Mouse (Mus musculus): Measurements from ENCODE around the gene Rab20. TPM values are rescaled to one million over a fixed set of nuclear protein-coding genes. Genes with fewer than 3 reads are reported as not detected.
"Not testable (repeated sequence)": the region's sequence is repeated elsewhere in the genome, so short reads cannot be mapped to it uniquely, and the experiment has no call there.

Rab20 gene
- polyA plus RNA-seq, 1 experiment from 2014 or later, result 28.1 TPM

- Histone ChIP-seq H3K4me3 (peak overlapping the region; percentile 66), H3K27ac (replicated peaks) (peak overlapping the region; percentile 95), H3K27me3 (replicated peaks) (peaks cover 55% of the 10 kb centered on the region), H3K36me3 (no peaks in the 10 kb centered on the region), H3K4me1 (peaks cover 69% of the 10 kb centered on the region), H3K9me3 (no peaks in the 10 kb centered on the region), H3K4me2 (peak overlapping the region; percentile 96), H3K9ac (peak overlapping the region; percentile 89)
- no peak for ATAC-seq (ENCODE audit: extremely low read depth, insufficient number of reproducible peaks, low FRiP score, low TSS enrichment)
- 4% methylated on average over 23 of the region's 23 CpGs for WGBS
Observed at GRCm38 (mm10) chr8:11478807-11479527, 457 bp upstream of the Rab20 start.

GRCm38 (mm10) chr8:11477178-11477553 is 1.3 kb downstream of the Rab20 start:
- peak overlapping the region; percentile 66 for H3K4me3 ChIP-seq
- H3K9ac ChIP-seq, result peak overlapping the region; percentile 89
- peaks cover 83% of the 10 kb centered on the region for H3K4me1 ChIP-seq
- no peaks in the 10 kb centered on the region for H3K36me3 ChIP-seq
- no peak for ATAC-seq (ENCODE audit: extremely low read depth, insufficient number of reproducible peaks, low FRiP score, low TSS enrichment)
- H3K9me3 ChIP-seq, result no peaks in the 10 kb centered on the region
- 5% methylated on average over 9 of the region's 9 CpGs for WGBS
- H3K27me3 ChIP-seq (replicated peaks), result peaks cover 53% of the 10 kb centered on the region
- H3K4me2 ChIP-seq, result peak overlapping the region; percentile 96
- peak overlapping the region; percentile 95 for H3K27ac ChIP-seq (replicated peaks)

DNA sequence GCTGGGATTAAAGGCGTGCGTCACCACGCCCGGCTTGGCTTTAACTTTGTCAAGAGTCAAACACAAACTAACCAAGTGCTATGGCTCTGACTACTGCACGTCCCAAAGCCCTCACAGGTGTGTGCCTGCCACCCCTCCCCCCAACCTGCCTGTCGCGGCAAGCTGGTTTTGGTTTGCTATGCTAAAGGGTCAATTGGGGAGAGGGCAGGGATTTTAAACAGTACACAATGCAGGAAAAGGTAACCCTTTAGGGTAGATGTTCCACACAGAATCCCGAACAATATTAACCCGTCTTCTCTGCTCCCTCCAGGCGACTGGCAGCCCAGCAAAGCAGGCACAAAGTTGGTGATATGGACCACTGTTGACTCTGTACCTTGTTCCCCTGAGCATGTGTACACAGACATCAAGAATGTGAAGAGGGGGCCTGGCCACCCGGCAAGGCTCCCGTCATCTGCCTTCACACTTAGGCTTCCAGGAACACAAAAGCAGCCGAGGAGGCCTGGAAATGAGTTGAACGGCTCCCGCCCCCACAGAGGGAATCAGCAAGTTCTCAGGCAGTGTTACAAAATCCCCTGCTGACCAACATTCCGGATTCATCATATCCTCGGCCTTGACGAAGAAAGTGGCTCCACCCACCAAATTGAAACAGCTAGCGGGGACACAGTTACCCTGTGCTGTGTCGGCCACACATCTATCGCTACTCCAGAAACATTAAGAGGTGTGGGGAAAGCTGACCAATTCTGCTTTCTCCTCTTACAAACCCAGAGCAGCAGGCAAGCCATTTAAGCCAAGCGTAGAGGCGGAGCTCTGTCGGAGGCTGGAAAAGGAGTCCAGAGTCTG is 2.0 kb downstream of the Rab20 start:
- Histone ChIP-seq H3K4me1 (peaks cover 82% of the 10 kb centered on the region), H3K4me3 (peak overlapping the region; percentile 66), H3K27me3 (replicated peaks) (peaks cover 47% of the 10 kb centered on the region), H3K27ac (replicated peaks) (peak overlapping the region; percentile 95), H3K36me3 (no peaks in the 10 kb centered on the region), H3K9ac (peak overlapping the region; percentile 89), H3K9me3 (no peaks in the 10 kb centered on the region), H3K4me2 (peak overlapping the region; percentile 96)
- no peak for ATAC-seq (ENCODE audit: extremely low read depth, insufficient number of reproducible peaks, low FRiP score, low TSS enrichment)
- 9% methylated on average over 24 of the region's 24 CpGs for WGBS

DNA sequence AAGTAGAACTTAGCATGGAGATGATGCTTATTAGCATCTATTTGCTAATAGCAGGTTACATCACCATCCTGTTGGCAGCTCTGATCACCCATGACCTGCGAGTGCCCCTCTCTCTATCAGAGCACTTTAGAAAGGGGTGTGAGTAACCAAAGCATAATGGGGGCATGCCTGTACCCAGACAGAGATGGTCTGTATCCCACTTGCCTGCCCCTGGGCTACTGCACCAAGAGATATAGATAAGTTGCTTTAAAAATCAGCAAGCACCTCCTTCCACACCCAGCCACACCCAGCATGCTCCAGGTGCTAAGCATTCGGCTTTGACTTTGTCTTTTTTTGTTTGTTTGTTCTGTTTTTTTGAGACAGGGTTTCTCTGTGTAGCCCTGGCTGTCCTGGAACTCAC is 2.6 kb downstream of the Rab20 start:
- no peaks in the 10 kb centered on the region for H3K9me3 ChIP-seq
- H3K27me3 ChIP-seq (replicated peaks), result peaks cover 43% of the 10 kb centered on the region
- peak overlapping the region; percentile 89 for H3K9ac ChIP-seq
- no peak for ATAC-seq (ENCODE audit: extremely low read depth, insufficient number of reproducible peaks, low FRiP score, low TSS enrichment)
- H3K4me3 ChIP-seq, result peak overlapping the region; percentile 66
- peaks cover 85% of the 10 kb centered on the region for H3K4me1 ChIP-seq
- no peaks in the 10 kb centered on the region for H3K36me3 ChIP-seq
- peak overlapping the region; percentile 95 for H3K27ac ChIP-seq (replicated peaks)
- WGBS, result 21% methylated on average over 2 of the region's 2 CpGs
- peak overlapping the region; percentile 96 for H3K4me2 ChIP-seq

DNA sequence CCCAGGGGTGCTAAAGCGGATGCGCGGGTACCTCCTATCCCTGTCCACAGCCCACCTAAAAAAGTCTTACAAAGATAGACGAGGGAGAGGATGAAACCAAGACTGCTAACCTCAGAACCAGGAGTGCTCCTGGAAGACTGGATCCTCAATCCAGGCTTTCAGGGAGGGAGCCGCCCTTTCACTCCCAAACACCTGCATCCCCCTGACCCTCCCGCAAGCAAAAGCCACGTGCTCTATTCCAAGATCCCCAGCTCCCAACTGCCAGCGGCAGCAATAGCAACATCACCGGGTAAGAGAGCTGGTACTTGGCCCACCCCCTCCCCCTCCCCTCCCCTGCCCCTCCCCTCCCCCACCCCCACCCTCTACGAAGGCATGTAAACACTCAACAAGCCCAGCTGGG is 3.1 kb downstream of the Rab20 start:
- Histone ChIP-seq H3K4me2 (peak overlapping the region; percentile 96), H3K27me3 (replicated peaks) (peaks cover 38% of the 10 kb centered on the region), H3K9ac (peak overlapping the region; percentile 89), H3K27ac (replicated peaks) (peak overlapping the region; percentile 95), H3K4me1 (peaks cover 80% of the 10 kb centered on the region), H3K4me3 (peak overlapping the region; percentile 66), H3K36me3 (no peaks in the 10 kb centered on the region), H3K9me3 (no peaks in the 10 kb centered on the region)
- 12% methylated on average over 10 of the region's 10 CpGs for WGBS
- no peak for ATAC-seq (ENCODE audit: extremely low read depth, insufficient number of reproducible peaks, low FRiP score, low TSS enrichment)

DNA sequence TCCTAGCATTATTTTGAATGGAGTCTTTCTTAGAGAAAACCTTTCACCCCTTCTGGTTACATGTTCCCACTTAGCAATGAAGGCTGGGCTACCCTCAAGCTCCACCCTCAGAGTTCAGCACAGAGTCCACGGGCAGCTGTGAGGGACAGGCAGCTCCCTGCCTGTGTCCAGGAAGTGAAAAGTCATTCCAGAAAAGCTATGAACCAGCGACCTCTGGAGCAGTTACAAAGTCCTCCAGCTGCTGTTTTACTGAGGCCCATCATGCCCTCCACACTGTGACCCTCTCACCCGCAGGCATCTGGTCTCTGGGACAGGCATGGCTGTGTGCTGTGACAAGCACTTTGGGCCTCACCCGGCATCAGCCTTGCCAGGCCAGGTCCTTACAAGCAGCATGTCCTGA is 5.4 kb downstream of the Rab20 start:
- ATAC-seq (ENCODE audit: extremely low read depth, insufficient number of reproducible peaks, low FRiP score, low TSS enrichment), result no peak
- Histone ChIP-seq H3K9ac (peak overlapping the region; percentile 70), H3K27ac (replicated peaks) (peak overlapping the region; percentile 95), H3K36me3 (0 out of 2 replicates have a peak, but pooled peaks cover 4% of the 10 kb centered on the region), H3K4me1 (peaks cover 65% of the 10 kb centered on the region), H3K9me3 (no peaks in the 10 kb centered on the region), H3K4me2 (peak overlapping the region; percentile 96), H3K27me3 (replicated peaks) (peaks cover 24% of the 10 kb centered on the region), H3K4me3 (peak overlapping the region; percentile 15; the same call in 1 of the 2 replicates)
- 22% methylated on average over 4 of the region's 4 CpGs for WGBS

DNA sequence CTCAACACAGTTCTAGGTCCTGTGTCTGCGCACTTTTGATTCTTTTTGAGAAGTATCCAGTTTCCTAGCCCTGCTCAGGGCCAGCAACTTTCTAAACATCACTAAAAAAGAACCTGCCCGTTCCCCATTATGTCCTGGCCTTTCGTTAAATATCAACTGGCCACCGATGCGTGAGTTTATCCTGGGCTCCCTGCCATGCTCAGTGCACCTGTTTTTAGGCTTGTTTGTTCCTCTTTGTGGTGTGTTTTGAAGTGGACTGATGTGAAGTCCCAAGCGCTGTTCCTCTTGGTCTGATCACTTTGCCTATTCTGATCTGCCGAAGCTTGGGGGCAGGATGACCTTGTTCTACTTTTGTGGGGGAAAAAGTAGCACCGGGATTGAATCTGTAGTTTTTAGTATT is 7.2 kb downstream of the Rab20 start:
- no peak overlapping the region for H3K27ac ChIP-seq (replicated peaks)
- ATAC-seq (ENCODE audit: extremely low read depth, insufficient number of reproducible peaks, low FRiP score, low TSS enrichment), result no peak
- 55% methylated on average over 8 of the region's 8 CpGs for WGBS

DNA sequence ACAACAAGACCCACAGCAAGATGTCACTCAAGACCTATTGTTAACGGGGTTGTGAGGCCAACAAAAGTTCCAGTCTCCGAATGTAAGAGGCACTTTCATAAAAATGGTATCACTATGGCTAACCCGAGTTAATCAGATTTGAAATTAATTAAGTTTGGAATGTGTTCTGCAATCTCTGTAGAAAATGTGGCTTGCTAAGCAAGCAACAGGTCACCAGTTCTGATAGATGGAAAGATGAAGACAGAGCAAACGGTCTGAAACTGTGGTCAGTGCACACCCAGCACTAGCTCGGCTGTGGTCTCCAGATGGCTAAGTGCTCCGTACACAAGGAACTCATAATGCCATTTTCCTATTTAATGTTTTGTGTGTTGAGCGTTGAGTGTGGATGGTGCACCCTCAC is 7.8 kb downstream of the Rab20 start:
- Histone ChIP-seq H3K36me3 (peaks cover 13% of the 10 kb centered on the region), H3K4me2 (no peak overlapping the region), H3K9me3 (0 out of 2 replicates have a peak, but pooled peaks cover 4% of the 10 kb centered on the region), H3K9ac (peak overlapping the region; percentile 33; the same call in 1 of the 2 replicates), H3K27ac (replicated peaks) (no peak overlapping the region), H3K4me1 (peaks cover 48% of the 10 kb centered on the region), H3K27me3 (replicated peaks) (peaks cover 15% of the 10 kb centered on the region), H3K4me3 (no peak overlapping the region)
- 71% methylated on average over 7 of the region's 7 CpGs for WGBS
- ATAC-seq (ENCODE audit: extremely low read depth, insufficient number of reproducible peaks, low FRiP score, low TSS enrichment), result no peak

More for the DNA sequence above, 7.2 kb downstream of the Rab20 start:
- Histone ChIP-seq H3K27me3 (replicated peaks) (peaks cover 21% of the 10 kb centered on the region), H3K4me1 (peaks cover 55% of the 10 kb centered on the region), H3K4me2 (no peak overlapping the region), H3K36me3 (peaks cover 13% of the 10 kb centered on the region), H3K4me3 (no peak overlapping the region), H3K9me3 (0 out of 2 replicates have a peak, but pooled peaks cover 4% of the 10 kb centered on the region), H3K9ac (peak overlapping the region; percentile 33; the same call in 1 of the 2 replicates)

GRCm38 (mm10) chr8:11469095-11469494 is 9.4 kb downstream of the Rab20 start:
- H3K4me3 ChIP-seq, result no peak overlapping the region
- peaks cover 44% of the 10 kb centered on the region for H3K4me1 ChIP-seq
- ATAC-seq (ENCODE audit: extremely low read depth, insufficient number of reproducible peaks, low FRiP score, low TSS enrichment), result no peak
- H3K4me2 ChIP-seq, result no peak overlapping the region
- H3K27ac ChIP-seq (replicated peaks), result no peak overlapping the region
- WGBS, result 5% methylated on average over 3 of the region's 3 CpGs
- peaks cover 13% of the 10 kb centered on the region for H3K36me3 ChIP-seq
- H3K9me3 ChIP-seq, result 0 out of 2 replicates have a peak, but pooled peaks cover 4% of the 10 kb centered on the region
- H3K27me3 ChIP-seq (replicated peaks), result peaks cover 3% of the 10 kb centered on the region; the same call in 1 of the 2 replicates
- H3K9ac ChIP-seq, result no peak overlapping the region

GRCm38 (mm10) chr8:11466528-11466927 is 12.0 kb downstream of the Rab20 start:
- Histone ChIP-seq H3K4me1 (peaks cover 43% of the 10 kb centered on the region), H3K36me3 (peaks cover 13% of the 10 kb centered on the region)
- H3K27me3 ChIP-seq (replicated peaks); H3K9ac ChIP-seq; H3K9me3 ChIP-seq; H3K4me3 ChIP-seq; ATAC-seq (ENCODE audit: extremely low read depth, insufficient number of reproducible peaks, low FRiP score, low TSS enrichment); H3K27ac ChIP-seq (replicated peaks); H3K4me2 ChIP-seq: not testable (repeated sequence)
- 88% methylated on average over 5 of the region's 5 CpGs for WGBS

GRCm38 (mm10) chr8:11465619-11466018 is 12.9 kb downstream of the Rab20 start:
- peaks cover 46% of the 10 kb centered on the region for H3K4me1 ChIP-seq
- H3K4me3 ChIP-seq, result no peak overlapping the region
- 0 out of 2 replicates have a peak, but pooled peaks cover 4% of the 10 kb centered on the region for H3K9me3 ChIP-seq
- no peak for ATAC-seq (ENCODE audit: extremely low read depth, insufficient number of reproducible peaks, low FRiP score, low TSS enrichment)
- peaks cover 14% of the 10 kb centered on the region for H3K36me3 ChIP-seq
- no peak overlapping the region for H3K27ac ChIP-seq (replicated peaks)
- 84% methylated on average over 4 of the region's 4 CpGs for WGBS
- H3K9ac ChIP-seq, result no peak overlapping the region
- H3K27me3 ChIP-seq (replicated peaks), result no peaks in the 10 kb centered on the region
- H3K4me2 ChIP-seq, result no peak overlapping the region

All from heart, embryonic 13.5 days (tissue).